In the genomic region with DNA sequence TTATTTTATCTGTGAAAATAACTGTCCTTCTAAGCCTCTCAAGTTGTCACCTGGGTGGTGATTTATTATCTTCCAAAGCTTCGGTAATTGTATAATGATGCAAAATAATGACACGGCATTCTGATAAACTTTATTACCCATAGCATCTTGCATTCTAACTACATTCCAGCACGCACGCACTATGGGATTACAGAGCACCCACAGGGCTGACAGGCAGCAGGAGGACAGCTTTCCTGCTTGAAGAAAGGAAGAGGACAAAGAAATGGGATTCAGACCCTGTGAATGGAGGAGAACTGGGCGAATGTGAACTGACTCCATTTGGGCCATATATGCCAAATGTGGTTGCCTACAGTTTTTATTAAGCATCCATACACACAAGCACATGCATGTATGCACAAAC, we compare ENCODE assay signal across 21 mouse cellular contexts.
A peak's percentile ranks its signal among the peaks of the same experiment; 100 is the strongest.
DNase-seq lines count a peak whose midpoint lies in the region; ATAC-seq lines count a peak whose summit lies in the region.
"Had no signal": no experiment of that assay in that cellular context is flagged by ENCODE, and none has a peak within 500 bp of the region (broad histone marks: within the 10 kb centered on the region; RNA-seq: fewer than 3 reads in every experiment).

No protein-coding gene starts in this region.

- H3K4me3 ChIP-seq in midbrain, embryonic 11.5 days (ENCODE audit: low read depth, low read length), result no peak overlapping the region
- H3K4me3 ChIP-seq in midbrain, embryonic 15.5 days, result no peak overlapping the region
- H3K4me3 ChIP-seq in neural tube, embryonic 15.5 days (replicated peaks), result no peak overlapping the region

- intact Hi-C loops in heart, postnatal 10 days (cut with DNase I), result no loop called here

- H3K27me3 ChIP-seq in midbrain, embryonic 11.5 days (ENCODE audit: control insufficient read depth, insufficient read depth, low read length), result no peaks in the 10 kb centered on the region
- H3K27me3 ChIP-seq in midbrain, embryonic 15.5 days (replicated peaks), result no peaks in the 10 kb centered on the region
- H3K27me3 ChIP-seq in neural tube, embryonic 15.5 days (replicated peaks), result no peaks in the 10 kb centered on the region
- H3K27me3 ChIP-seq: CH12.LX, Patski had no signal

- peak; percentile 67 for DNase-seq in heart, adult 11 months
- no peak for DNase-seq in heart, postnatal 10 days
- DNase-seq in midbrain, embryonic 11.5 days (ENCODE audit: low spot score, missing footprints), result peak; percentile 65
- peak; percentile 7 for DNase-seq in neural tube, embryonic 10.5 days (ENCODE audit: extremely low spot score, low spot score)
- DNase-seq: adrenal gland, adult 2 months; adrenal gland, adult 8-10 months; adrenal gland, postnatal 10 days; adrenal gland, postnatal 14 days; adrenal gland, postnatal 25 days; adrenal gland, postnatal 36 days; B cell, adult 2 months; cerebellum, adult 11 months; cerebellum, adult 11-12 months; cerebellum, adult 18-20 months had no signal

- H3K36me3 ChIP-seq in midbrain, embryonic 11.5 days (ENCODE audit: control insufficient read depth, insufficient read depth, low read length), result no peaks in the 10 kb centered on the region
- no peaks in the 10 kb centered on the region for H3K36me3 ChIP-seq in midbrain, embryonic 15.5 days (replicated peaks)
- no peaks in the 10 kb centered on the region for H3K36me3 ChIP-seq in neural tube, embryonic 15.5 days
- H3K36me3 ChIP-seq: G1E had no signal

- H3K27ac ChIP-seq in midbrain, embryonic 11.5 days (ENCODE audit: low read depth, low read length), result no peak overlapping the region
- H3K27ac ChIP-seq in midbrain, embryonic 15.5 days, result no peak overlapping the region
- H3K27ac ChIP-seq in neural tube, embryonic 15.5 days (replicated peaks), result no peak overlapping the region

- no peak overlapping the region for H3K4me2 ChIP-seq in midbrain, embryonic 11.5 days
- no peak overlapping the region for H3K4me2 ChIP-seq in midbrain, embryonic 15.5 days
- no peak overlapping the region for H3K4me2 ChIP-seq in neural tube, embryonic 15.5 days

- H3K9me3 ChIP-seq in midbrain, embryonic 11.5 days (ENCODE audit: control insufficient read depth, low read length), result no peaks in the 10 kb centered on the region
- no peaks in the 10 kb centered on the region for H3K9me3 ChIP-seq in midbrain, embryonic 15.5 days
- H3K9me3 ChIP-seq in neural tube, embryonic 15.5 days (replicated peaks), result no peaks in the 10 kb centered on the region

- H3K9ac ChIP-seq in midbrain, embryonic 11.5 days (ENCODE audit: low read length), result no peak overlapping the region
- no peak overlapping the region for H3K9ac ChIP-seq in midbrain, embryonic 15.5 days
- no peak overlapping the region for H3K9ac ChIP-seq in neural tube, embryonic 15.5 days (replicated peaks)

- ATAC-seq in midbrain, embryonic 11.5 days (ENCODE audit: low FRiP score), result no peak
- ATAC-seq in midbrain, embryonic 15.5 days (replicated peaks), result no peak
- no peak for ATAC-seq in neural tube, embryonic 15.5 days (ENCODE audit: low FRiP score)
- ATAC-seq: activated CD4-positive, CD25-positive, alpha-beta regulatory T cell, adult 4 months; CD4-positive, CD25-positive, alpha-beta regulatory T cell, adult 4 months; Patski had no signal

- peaks cover 8% of the 10 kb centered on the region for H3K4me1 ChIP-seq in midbrain, embryonic 11.5 days (ENCODE audit: control insufficient read depth, insufficient read depth, low read length)
- H3K4me1 ChIP-seq in midbrain, embryonic 15.5 days, result no peaks in the 10 kb centered on the region
- H3K4me1 ChIP-seq in neural tube, embryonic 15.5 days, result no peaks in the 10 kb centered on the region

- 69% methylated on average over 5 of the region's 5 CpGs for WGBS in midbrain, embryonic 11.5 days
- WGBS in midbrain, embryonic 15.5 days, result 69% methylated on average over 5 of the region's 5 CpGs
- 81% methylated on average over 5 of the region's 5 CpGs for WGBS in neural tube, embryonic 15.5 days

Comparison
In these comparisons a context has a peak if more than half of its experiments do, and no peak if none do; other contexts are left out.
1. DNase-seq: peak in heart, adult 11 months (single experiment), midbrain, embryonic 11.5 days (single experiment) and neural tube, embryonic 10.5 days (single experiment); none in heart, postnatal 10 days (0 of 2).